Mouse (Mus musculus) cerebellum, adult 9-10 months (tissue): ENCODE data around the gene Nrxn2.

Experiments used
- DNase-seq: peaks from one replicate; pipeline ENCODE4 v3.0.0; 2022

Nrxn2 gene

DNA sequence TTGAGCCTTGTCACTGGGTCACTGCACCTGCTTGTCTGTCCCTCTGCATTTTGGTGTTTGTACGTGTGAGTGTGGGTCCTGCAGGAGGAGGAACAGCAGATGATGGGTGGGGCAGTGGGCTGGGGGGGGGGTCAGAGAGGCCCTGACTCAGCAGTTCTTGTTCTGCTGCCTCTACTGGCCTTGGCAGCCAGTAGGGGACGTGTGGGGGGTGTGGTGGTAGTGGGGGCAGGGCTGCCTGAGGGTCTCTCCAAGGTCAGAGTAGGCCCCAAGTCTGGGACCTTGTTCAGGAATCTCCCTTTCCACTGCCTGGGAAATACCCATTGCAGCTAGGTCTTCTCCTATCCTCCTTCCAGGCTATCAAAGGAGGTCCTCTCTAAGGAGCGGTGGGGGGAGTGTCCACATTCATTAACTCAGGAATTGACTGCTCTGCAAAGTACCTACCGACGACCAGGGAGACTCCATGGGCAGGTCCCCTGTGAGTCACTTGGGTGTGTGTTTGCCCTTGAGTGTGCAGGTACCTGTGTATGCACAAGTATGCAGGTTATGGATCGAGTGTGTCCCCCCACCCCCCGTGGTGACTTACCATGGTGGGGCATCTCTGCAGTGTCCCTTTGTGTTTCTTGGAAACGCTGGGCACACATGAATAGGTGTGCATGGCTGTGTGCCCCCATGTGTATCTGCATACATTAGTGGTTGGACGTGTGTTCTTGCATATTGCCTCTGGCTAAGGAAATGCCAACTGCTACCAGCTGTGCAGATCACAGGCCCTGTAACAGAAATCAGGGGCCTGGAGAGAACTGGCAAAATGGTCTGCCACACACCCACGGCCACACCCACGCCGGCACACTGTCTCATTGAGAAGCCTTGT, 1.4 kb upstream of the Nrxn2 start:
- DNase-seq: peak; percentile 63

DNA sequence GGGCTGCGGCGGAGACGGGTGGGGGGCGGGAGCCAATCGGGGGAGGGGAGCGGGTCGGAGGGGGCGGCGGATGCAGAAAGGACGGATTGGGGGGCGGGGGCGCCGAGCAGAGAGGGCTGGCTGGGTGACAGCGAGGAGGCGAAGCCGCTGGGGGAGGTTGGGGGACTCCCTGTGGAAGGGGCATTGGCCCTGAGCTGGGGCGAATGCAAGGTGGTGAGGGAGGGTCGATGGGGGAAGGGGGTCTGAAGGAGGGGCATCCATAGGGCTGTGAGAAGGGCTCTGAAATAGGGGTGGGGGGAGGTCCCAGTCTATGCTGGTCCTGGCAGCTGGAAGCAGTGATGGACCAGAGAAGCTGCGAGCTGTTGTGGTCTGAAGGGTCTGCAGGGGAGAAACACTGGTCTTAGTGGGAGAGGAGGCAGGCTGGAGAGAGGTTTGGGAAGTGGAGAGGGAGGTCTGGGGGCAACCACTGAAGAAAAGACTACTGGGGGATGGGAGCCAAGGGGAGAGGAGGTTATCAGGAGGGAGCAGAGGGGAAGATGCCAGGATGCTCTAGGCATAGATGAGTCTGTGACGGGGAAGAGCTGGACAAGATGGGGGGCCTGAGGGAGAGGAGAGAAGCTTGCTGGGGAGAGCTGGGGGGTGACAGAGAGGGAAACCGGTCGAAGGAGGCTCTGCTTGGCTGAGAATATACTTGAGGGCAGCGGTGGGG, 607 bp downstream of the Nrxn2 start:
- peak; percentile 63 for DNase-seq

- DNase-seq: peak; percentile 60
Measured at GRCm38 (mm10) chr19:6419805-6420310, 1.3 kb downstream of the Nrxn2 start.

DNA sequence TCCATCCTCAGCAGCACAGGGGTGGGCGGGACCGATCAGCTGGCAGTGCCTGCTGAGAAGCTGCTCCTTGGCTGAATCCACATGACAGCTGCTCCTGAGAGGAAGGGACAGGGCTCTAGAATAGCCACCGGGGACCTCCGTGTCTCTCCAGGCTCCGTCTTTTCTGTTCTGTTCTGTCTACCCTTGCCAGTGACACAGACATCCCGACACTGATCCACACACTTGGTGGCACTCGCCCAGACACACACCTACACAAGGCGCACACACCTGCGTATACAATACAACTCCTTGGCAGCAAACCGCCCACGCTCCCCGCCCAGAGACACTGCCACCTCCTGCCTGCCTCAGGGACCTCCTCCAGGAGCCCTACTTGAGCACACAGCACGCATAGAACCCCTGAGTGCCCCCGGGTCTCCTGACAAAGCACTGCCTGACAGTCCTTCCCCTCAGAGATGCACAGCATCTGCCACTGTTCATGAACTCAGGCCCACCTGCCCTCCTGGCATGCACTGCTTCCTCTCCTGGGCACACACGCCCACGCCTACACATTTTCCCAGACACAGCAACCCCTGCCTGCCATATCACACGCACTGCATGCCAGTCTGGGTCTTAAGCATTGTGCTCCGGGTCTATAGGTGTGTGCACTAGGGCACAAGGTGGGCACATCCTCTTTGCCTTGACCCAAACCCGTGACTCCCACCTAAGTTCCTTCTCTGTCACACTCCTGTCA, 2.1 kb downstream of the Nrxn2 start:
- DNase-seq: peak; percentile 77

DNA sequence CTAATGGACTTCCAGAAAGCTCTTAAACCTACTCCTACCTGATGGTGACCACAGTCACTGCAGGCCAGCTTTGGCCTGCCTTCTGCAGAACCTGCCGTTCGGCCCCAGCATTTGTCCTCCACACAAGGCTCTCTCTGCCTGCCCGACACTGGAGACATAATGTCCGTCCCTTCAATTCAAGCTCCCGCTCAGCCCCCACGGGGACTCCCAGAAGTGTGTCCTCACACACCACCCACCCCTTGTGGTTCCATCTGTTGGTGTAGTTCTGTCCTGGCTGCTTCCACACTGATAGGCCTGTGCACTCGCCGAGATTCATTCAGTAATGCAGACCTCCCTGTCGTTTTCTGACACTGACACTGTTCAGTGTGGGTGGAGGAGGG, 2.7 kb downstream of the Nrxn2 start:
- peak; percentile 62 for DNase-seq

DNA sequence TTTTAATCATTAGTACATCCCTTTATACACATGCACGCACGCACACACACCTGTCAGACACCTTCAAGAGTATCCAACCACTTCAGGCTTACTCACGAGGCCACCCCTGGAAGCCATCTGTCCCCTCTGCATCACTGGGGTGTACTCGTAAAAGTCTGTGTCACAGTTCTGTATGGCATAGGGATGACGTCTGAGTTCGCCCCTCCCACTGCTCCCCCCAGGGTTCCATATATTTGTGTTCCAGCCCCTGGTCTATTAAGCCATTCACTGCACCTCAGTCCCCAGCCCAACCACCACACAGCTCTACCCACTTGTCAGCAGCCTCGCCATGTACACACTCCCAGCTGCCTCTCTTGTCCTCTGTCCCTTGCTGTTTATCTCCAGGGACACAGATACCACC, 3.5 kb downstream of the Nrxn2 start:
- DNase-seq: no peak

DNA sequence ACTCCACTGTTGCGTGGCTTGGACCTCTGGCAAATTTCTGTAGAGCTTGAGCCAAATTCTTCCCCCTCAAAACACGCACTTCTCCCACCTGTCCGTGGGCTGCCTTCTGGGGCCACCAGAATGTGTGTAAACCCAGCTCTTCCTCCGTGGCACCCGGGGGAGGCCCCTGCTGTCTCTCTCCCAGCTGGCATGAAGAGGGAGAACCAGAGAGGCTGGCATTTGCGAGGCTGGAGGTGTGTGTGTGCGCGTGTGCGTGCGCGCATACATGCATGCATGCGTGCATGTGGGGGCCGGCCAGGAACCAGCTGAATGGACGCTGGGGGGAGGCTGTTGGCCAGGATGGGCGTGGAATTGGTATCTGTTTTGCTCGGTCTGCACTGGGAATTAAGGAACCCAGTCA, 4.7 kb downstream of the Nrxn2 start:
- no peak for DNase-seq

DNA sequence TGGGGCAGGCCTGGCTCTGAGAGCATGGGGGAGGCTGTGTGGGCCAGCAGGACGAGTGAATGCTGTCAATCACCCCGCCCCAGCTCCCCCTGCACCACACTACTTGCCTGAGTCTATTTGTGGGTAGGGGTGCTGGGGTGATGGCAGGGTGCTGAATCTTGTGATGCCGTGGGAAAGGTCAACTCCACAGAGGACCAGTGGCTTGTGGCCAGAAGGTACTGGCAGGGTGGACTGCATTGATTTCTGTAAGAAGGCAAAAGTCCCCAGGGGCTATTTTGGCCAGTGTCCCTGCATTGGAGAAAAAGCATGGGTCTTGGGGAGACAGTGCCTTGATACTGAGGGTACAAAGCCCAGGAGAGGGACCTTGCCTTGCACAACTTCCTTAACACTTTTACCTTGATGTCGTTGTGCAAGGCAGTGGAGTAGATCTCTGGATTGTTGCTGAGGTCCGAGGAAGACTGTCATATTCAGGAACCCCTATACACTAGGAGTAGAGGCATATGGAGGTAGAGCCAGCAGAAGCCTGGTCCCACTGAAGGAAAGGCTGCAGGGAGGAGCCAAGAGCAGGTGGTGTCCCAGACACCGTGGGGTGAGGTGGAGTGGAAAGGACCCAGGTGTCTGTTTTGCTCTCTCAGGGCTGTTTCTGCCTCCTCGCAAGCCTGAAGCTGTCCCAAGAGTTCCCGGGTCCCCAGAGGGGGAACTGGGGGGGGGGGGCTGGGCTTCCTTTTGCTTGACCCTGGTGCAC, 5.8 kb downstream of the Nrxn2 start:
- peak; percentile 68 for DNase-seq

DNA sequence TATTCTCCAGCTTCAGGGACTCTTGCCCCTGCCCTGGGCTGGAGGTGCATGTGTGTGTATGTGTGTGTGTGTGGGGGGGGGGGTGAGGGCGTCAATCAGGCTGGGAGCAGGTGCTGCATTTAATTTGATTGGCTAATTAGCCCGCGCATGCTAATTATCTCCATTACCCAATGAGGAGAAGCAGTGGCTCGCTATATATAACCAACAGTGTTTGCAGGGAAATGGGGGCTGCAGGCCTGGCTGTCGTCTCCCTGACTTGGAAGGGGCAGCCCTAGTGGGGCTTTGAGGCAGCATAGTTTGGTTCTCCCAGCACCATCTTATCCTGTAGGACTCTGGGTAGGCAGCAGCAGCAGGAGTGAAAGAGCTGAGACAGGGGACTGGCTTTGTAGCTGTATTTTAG, 7.1 kb downstream of the Nrxn2 start:
- DNase-seq: no peak

GRCm38 (mm10) chr19:6426703-6427500, 8.4 kb downstream of the Nrxn2 start:
- DNase-seq: peak; percentile 72

DNA sequence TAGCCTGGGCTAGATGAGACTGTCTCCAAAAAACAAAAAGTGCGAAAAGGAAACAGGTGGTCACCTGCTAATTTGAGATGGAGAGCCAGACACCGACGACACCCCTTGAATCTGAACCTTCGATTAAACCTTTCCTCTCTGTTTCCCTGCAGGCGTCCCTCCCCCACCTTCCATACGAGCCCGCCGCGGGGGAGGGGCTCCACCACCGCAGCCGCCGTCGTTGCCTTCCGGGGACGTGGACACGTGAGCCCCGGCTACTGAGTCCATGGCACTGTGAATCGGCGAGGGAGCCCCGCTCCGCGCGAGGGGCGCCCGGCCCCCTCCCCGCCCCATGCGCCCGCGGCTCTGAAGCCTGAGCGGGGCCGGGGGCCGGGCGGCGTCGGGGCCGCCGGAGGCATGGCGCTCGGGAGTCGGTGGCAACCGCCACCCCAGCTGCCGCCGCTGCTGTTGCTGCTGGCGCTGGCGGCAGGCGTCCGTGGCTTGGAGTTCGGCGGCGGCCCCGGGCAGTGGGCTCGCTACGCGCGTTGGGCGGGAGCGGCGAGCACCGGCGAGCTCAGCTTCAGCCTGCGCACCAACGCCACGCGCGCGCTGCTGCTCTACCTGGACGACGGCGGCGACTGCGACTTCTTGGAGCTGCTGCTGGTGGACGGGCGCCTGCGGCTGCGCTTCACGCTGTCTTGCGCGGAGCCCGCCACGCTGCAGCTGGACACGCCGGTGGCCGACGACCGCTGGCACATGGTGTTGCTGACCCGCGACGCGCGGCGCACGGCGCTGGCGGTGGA, 9.3 kb downstream of the Nrxn2 start:
- no peak for DNase-seq

- DNase-seq: no peak
Measured at GRCm38 (mm10) chr19:6428501-6429200, 10.1 kb downstream of the Nrxn2 start.

DNA sequence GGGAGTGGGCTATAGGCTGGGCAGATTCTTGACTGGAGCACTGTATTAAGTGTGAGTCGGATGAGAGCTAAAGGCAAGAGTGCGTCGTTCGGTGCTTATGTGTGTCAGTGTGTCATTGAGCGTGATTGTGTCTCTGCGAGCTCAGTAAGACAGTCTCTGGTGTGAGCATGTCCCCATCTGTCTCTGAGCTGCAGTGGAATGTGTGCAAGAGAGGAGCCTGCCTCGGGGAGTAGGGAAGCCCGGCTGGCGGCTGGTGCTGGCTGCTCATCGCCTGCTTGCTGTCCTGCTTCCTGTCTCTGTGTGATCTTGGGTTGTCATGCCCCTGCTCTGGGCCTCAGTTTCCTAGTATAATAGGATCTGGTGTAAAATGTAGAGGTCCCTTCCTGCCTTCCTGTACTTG, 24.5 kb downstream of the Nrxn2 start:
- DNase-seq: no peak

DNA sequence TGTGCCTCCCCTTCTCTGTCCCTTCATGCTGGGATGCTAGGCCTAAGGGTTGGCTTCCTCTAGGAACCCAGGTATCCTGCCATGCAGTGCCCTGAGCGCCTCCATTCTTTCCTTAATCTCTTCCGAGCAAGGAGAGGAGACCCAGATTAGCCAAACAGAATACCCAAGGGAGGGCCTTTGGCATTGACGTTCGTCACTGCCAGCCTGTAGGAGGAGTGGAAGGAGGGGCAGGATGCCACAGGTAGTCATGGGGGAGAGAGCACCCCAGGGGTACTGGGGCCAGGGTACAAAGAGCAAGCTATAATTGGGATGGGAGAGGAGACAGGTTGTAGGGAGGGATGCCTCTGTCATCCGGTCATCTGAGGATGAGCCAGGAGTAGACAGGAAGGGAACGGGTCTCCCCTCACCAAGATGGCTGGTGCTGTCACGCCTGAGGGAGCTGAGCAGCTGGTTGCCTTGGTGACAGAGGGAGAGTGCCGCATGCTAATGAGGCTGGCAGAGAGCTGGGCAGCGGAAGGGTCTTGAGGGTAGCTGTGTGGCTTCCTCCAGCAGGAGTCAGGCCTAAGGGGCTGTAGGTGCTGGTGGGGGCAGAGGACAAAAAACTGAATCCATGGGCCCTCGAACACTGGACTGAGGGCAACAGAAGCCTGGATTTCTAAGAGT, 27.4 kb downstream of the Nrxn2 start:
- DNase-seq: no peak

DNA sequence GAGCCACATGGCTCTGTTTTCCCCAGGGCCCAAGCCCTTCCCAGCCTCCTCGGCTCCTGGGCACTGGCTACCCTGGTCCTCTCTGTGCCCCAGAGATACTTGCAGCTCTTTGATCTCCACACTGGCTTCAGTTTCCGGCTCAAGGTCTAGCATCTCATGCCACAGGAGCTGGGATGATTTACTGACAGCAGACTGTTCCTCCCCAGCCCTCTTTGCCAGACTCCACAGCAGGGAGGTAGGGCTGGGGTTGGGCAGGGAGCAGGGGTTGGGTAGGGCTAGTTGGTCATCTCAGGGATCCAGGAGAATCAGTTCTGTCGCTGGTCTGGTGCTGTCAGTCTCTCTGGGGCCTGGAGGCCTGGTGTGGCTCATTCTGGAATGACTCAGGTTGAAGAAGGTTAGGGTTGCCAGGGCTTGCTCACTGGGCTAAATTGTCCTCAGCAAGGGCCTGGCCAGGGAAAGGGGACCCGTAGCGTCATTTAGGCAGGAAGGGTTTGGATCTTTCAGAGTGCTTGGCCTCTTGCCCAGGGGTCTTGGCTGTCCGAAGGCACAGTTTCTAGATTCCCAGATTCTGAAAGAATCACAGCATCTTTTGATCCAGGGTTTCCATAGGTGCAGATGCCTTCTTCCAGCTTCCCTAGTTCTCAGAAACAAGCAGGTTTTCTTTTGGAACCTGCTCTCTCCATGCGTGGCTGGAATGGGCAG, 28.4 kb downstream of the Nrxn2 start:
- DNase-seq: no peak

GRCm38 (mm10) chr19:6448752-6449151, 30.2 kb downstream of the Nrxn2 start:
- DNase-seq: no peak

- no peak for DNase-seq
Measured at GRCm38 (mm10) chr19:6449841-6450240, 31.3 kb downstream of the Nrxn2 start.

DNA sequence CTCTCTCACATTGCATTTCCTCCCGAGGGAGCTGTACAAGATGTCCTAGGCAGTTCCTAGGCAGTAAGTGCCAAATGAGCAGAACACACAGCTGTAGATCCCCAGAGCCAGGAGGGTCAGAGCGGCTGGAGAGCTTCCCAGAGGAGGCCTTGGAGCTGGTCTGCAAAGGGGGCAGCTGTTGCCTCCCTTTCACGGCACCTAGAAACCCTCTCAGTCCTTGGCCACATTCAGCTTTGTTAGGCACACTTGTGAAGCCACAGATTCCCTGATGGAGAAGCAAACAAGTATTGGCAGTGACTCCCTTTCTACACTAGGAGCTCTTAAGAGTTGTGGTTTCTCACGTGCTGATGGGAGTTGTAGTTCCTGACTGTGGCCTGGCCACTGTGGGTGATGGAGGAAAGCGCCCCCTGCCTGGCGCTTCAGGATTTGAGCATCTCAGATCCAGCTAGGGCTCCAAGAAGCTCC, 33.5 kb downstream of the Nrxn2 start:
- DNase-seq: peak; percentile 89
